Mouse (Mus musculus): ENCODE results near the gene Haus7. TPM values are rescaled to one million over a fixed set of nuclear protein-coding genes. Genes with fewer than 3 reads are reported as not detected.
A peak's percentile ranks its signal among the peaks of the same experiment; 100 is the strongest.

Gene Haus7
- polyA plus RNA-seq, 1 experiment from 2014 or later: 63.0 TPM

GRCm38 (mm10) chrX:73482643-73483483, 24.0 kb upstream of the Haus7 start:
- ATAC-seq (ENCODE audit: insufficient number of reproducible peaks, low FRiP score): peak; percentile 26; the same call in 1 of the 2 replicates
- peak overlapping the region; percentile 66 for H3K27ac ChIP-seq (ENCODE audit: poor library complexity, severe bottlenecking)
- WGBS: 30% methylated on average over 4 of the region's 4 CpGs
- H3K36me3 ChIP-seq: no peaks in the 10 kb centered on the region
- peak overlapping the region; percentile 63 for H3K4me2 ChIP-seq
- H3K9me3 ChIP-seq (replicated peaks): no peaks in the 10 kb centered on the region
- H3K27me3 ChIP-seq (replicated peaks): peaks cover 51% of the 10 kb centered on the region
- 0 out of 2 replicates have a peak, but pooled peaks cover 10% of the 10 kb centered on the region for H3K4me1 ChIP-seq (replicated peaks)
- no peak overlapping the region; the same call in 1 of the 2 replicates for H3K9ac ChIP-seq
- H3K4me3 ChIP-seq: peak overlapping the region; percentile 46

- WGBS: 48% methylated on average over 2 of the region's 2 CpGs
- H3K4me3 ChIP-seq: no peak overlapping the region
- H3K9me3 ChIP-seq (replicated peaks): no peaks in the 10 kb centered on the region
- peaks cover 45% of the 10 kb centered on the region for H3K27me3 ChIP-seq (replicated peaks)
- no peaks in the 10 kb centered on the region for H3K36me3 ChIP-seq
- peak overlapping the region; percentile 54; the same call in 1 of the 2 replicates for H3K27ac ChIP-seq (ENCODE audit: poor library complexity, severe bottlenecking)
- no peak overlapping the region for H3K9ac ChIP-seq
- H3K4me2 ChIP-seq: no peak overlapping the region
- ATAC-seq (ENCODE audit: insufficient number of reproducible peaks, low FRiP score): no peak
- H3K4me1 ChIP-seq (replicated peaks): peaks cover 19% of the 10 kb centered on the region; the same call in 1 of the 2 replicates
Measured at GRCm38 (mm10) chrX:73480334-73480733, 21.5 kb upstream of the Haus7 start.

- Histone ChIP-seq H3K4me1 (replicated peaks) (peaks cover 25% of the 10 kb centered on the region), H3K27ac (ENCODE audit: poor library complexity, severe bottlenecking) (0 out of 2 replicates have a peak overlapping the region, but pooled peaks have one; percentile 54), H3K9me3 (replicated peaks) (no peaks in the 10 kb centered on the region), H3K27me3 (replicated peaks) (peaks cover 44% of the 10 kb centered on the region), H3K4me3 (no peak overlapping the region), H3K36me3 (no peaks in the 10 kb centered on the region), H3K9ac (no peak overlapping the region), H3K4me2 (no peak overlapping the region)
- no peak for ATAC-seq (ENCODE audit: insufficient number of reproducible peaks, low FRiP score)
Measured at GRCm38 (mm10) chrX:73479656-73480055, 20.8 kb upstream of the Haus7 start.

- H3K36me3 ChIP-seq: no peaks in the 10 kb centered on the region
- no peak overlapping the region for H3K9ac ChIP-seq
- peak overlapping the region; percentile 72; the same call in 1 of the 2 replicates for H3K27ac ChIP-seq (ENCODE audit: poor library complexity, severe bottlenecking)
- H3K27me3 ChIP-seq (replicated peaks): peaks cover 27% of the 10 kb centered on the region
- H3K4me1 ChIP-seq (replicated peaks): peaks cover 32% of the 10 kb centered on the region
- 80% methylated on average over 2 of the region's 2 CpGs for WGBS
- H3K4me2 ChIP-seq: no peak overlapping the region
- ATAC-seq (ENCODE audit: insufficient number of reproducible peaks, low FRiP score): no peak
- no peak overlapping the region for H3K4me3 ChIP-seq
- H3K9me3 ChIP-seq (replicated peaks): no peaks in the 10 kb centered on the region
Measured at GRCm38 (mm10) chrX:73477500-73477899, 18.7 kb upstream of the Haus7 start.

GRCm38 (mm10) chrX:73476621-73477020, 17.8 kb upstream of the Haus7 start:
- WGBS: 53% methylated on average over 2 of the region's 2 CpGs
- peaks cover 28% of the 10 kb centered on the region for H3K27me3 ChIP-seq (replicated peaks)
- H3K27ac ChIP-seq (ENCODE audit: poor library complexity, severe bottlenecking): peak overlapping the region; percentile 81
- H3K9me3 ChIP-seq (replicated peaks): no peaks in the 10 kb centered on the region
- no peaks in the 10 kb centered on the region for H3K36me3 ChIP-seq
- peak; percentile 77 for ATAC-seq (ENCODE audit: insufficient number of reproducible peaks, low FRiP score)
- peaks cover 32% of the 10 kb centered on the region for H3K4me1 ChIP-seq (replicated peaks)
- H3K4me3 ChIP-seq: no peak overlapping the region
- no peak overlapping the region for H3K9ac ChIP-seq
- no peak overlapping the region for H3K4me2 ChIP-seq

- Histone ChIP-seq H3K9ac (no peak overlapping the region), H3K36me3 (no peaks in the 10 kb centered on the region), H3K9me3 (replicated peaks) (no peaks in the 10 kb centered on the region), H3K4me3 (no peak overlapping the region), H3K27me3 (replicated peaks) (peaks cover 30% of the 10 kb centered on the region), H3K4me1 (replicated peaks) (peaks cover 32% of the 10 kb centered on the region), H3K27ac (ENCODE audit: poor library complexity, severe bottlenecking) (peak overlapping the region; percentile 81), H3K4me2 (no peak overlapping the region)
- no peak for ATAC-seq (ENCODE audit: insufficient number of reproducible peaks, low FRiP score)
- 71% methylated on average over 1 of the region's 1 CpGs for WGBS
Measured at GRCm38 (mm10) chrX:73475658-73476256, 16.9 kb upstream of the Haus7 start.

GRCm38 (mm10) chrX:73474340-73475165, 15.7 kb upstream of the Haus7 start:
- Histone ChIP-seq H3K27ac (ENCODE audit: poor library complexity, severe bottlenecking) (peak overlapping the region; percentile 81), H3K4me2 (peak overlapping the region; percentile 18), H3K9me3 (replicated peaks) (no peaks in the 10 kb centered on the region), H3K4me3 (no peak overlapping the region), H3K36me3 (no peaks in the 10 kb centered on the region), H3K27me3 (replicated peaks) (peaks cover 37% of the 10 kb centered on the region), H3K9ac (no peak overlapping the region), H3K4me1 (replicated peaks) (peaks cover 27% of the 10 kb centered on the region)
- 41% methylated on average over 12 of the region's 12 CpGs for WGBS
- peak; percentile 43; the same call in 1 of the 2 replicates for ATAC-seq (ENCODE audit: insufficient number of reproducible peaks, low FRiP score)

- no peak overlapping the region for H3K4me3 ChIP-seq
- H3K27me3 ChIP-seq (replicated peaks): peaks cover 27% of the 10 kb centered on the region
- WGBS: 90% methylated on average over 3 of the region's 3 CpGs
- H3K27ac ChIP-seq (ENCODE audit: poor library complexity, severe bottlenecking): no peak overlapping the region
- H3K9me3 ChIP-seq (replicated peaks): no peaks in the 10 kb centered on the region
- ATAC-seq (ENCODE audit: insufficient number of reproducible peaks, low FRiP score): no peak
- H3K4me1 ChIP-seq (replicated peaks): peaks cover 26% of the 10 kb centered on the region
- no peak overlapping the region for H3K9ac ChIP-seq
- no peak overlapping the region for H3K4me2 ChIP-seq
- H3K36me3 ChIP-seq: no peaks in the 10 kb centered on the region
Measured at GRCm38 (mm10) chrX:73471764-73472163, 12.9 kb upstream of the Haus7 start.

GRCm38 (mm10) chrX:73468752-73469151, 9.9 kb upstream of the Haus7 start:
- Histone ChIP-seq H3K9ac (no peak overlapping the region), H3K27me3 (replicated peaks) (peaks cover 26% of the 10 kb centered on the region), H3K4me3 (no peak overlapping the region), H3K4me1 (replicated peaks) (no peaks in the 10 kb centered on the region), H3K36me3 (no peaks in the 10 kb centered on the region), H3K27ac (ENCODE audit: poor library complexity, severe bottlenecking) (peak overlapping the region; percentile 43), H3K4me2 (no peak overlapping the region), H3K9me3 (replicated peaks) (no peaks in the 10 kb centered on the region)
- 36% methylated on average over 1 of the region's 1 CpGs for WGBS
- ATAC-seq (ENCODE audit: insufficient number of reproducible peaks, low FRiP score): no peak

- no peak for ATAC-seq (ENCODE audit: insufficient number of reproducible peaks, low FRiP score)
- Histone ChIP-seq H3K27ac (ENCODE audit: poor library complexity, severe bottlenecking) (peak overlapping the region; percentile 43), H3K27me3 (replicated peaks) (peaks cover 26% of the 10 kb centered on the region), H3K9ac (no peak overlapping the region), H3K9me3 (replicated peaks) (no peaks in the 10 kb centered on the region), H3K4me2 (no peak overlapping the region), H3K36me3 (no peaks in the 10 kb centered on the region), H3K4me3 (no peak overlapping the region), H3K4me1 (replicated peaks) (no peaks in the 10 kb centered on the region)
- 72% methylated on average over 3 of the region's 3 CpGs for WGBS
Measured at GRCm38 (mm10) chrX:73468330-73468729, 9.5 kb upstream of the Haus7 start.
